Mouse (Mus musculus) adrenal gland, postnatal 10 days (tissue): ENCODE measurements around the gene Ivd. TPM values are rescaled to one million over a fixed set of nuclear protein-coding genes. Genes with fewer than 3 reads are reported as not detected.
A peak's percentile ranks its signal among the peaks of the same experiment; 100 is the strongest.

ENCODE experiments used
- DNase-seq: peaks from one replicate; pipeline ENCODE4 v3.0.0; 2021; ENCODE audit warnings: mixed read lengths
- total RNA-seq, 2 experiments: library from RNA; stranded (reverse); gene quantifications; 2 replicates each; pipeline ENCODE4 v1.2.3; 2021

Ivd gene
- total RNA-seq, 2 experiments from 2014 or later = 157 to 177 TPM

DNA sequence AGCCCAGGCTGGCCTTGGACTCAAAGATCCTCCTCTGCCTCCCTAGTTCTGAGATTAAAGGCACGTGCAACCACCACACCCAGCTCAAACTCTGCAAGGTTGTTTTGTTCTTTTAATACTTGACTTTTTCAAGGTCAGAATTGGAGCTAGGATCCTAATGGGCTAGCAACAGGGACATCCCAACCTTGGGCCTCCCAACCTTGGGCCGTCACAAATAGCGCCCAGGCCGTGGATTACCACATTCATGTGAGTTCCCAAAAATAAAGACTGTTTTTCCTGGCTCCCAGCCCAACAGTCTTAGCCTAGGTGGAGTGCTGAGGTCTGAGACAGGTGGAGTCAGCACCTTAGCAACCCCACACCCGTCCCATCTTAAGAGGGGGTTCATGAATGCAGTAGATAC, 20.2 kb downstream of the Ivd start:
- no peak for DNase-seq

DNA sequence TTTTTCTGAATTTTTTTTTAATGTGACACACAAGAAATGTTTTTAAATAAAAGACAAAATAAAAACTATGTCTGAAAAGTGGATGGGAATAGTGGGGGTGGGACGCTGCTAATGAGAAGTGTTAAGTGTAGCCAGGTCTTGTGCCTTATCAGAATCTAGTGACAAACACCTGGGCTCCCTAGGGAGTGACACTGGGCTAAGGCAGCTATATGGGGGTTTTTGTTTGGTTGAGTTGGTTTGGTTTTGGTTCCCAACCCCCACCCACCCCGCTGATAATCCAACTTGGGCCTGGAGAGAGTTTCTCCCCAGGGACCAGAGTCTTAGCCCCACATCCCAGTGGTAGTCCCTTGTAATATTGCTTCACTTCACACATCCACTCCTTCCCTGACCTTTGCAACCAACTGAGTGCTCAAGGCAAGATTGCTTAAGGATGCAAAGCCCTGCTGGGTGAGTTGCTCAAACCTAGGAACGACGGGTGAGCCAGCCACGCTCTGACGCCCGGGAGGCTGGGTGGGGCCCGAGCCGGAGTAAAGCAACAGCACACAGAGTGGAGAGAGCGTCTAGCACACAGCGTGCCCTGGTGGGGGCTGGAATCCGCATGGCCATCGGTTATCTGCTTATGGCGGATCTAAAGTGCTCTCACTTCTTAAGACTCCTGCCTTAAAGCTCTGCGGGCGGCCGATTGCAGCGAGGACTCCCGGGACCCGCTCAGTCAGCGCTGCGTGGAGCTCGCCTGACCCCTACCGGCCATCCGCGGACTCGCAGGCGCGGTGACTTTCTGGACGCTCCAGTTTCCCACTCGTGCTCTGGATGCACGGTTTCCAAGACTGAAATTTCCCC, 21.3 kb downstream of the Ivd start:
- DNase-seq = peak; percentile 94

DNA sequence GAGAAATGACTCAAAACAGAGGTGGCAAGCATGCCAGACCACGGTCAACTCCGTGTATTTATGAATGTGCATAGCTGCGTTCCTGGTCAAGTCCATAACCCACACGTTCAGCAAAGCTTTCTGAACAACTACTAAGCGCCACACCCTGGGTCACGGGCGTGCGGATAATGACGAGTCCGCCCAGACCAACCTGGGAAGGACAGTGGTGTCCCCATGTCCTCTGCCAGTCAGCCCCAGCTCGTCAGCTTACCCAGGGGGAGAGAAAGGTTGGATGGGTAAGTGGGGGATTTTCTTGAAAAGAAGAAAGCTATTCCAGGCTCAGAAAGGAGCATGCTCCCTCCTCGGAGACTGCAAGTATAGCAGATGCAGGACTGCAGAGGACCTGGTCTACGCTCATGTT, 25.7 kb downstream of the Ivd start:
- no peak for DNase-seq

DNA sequence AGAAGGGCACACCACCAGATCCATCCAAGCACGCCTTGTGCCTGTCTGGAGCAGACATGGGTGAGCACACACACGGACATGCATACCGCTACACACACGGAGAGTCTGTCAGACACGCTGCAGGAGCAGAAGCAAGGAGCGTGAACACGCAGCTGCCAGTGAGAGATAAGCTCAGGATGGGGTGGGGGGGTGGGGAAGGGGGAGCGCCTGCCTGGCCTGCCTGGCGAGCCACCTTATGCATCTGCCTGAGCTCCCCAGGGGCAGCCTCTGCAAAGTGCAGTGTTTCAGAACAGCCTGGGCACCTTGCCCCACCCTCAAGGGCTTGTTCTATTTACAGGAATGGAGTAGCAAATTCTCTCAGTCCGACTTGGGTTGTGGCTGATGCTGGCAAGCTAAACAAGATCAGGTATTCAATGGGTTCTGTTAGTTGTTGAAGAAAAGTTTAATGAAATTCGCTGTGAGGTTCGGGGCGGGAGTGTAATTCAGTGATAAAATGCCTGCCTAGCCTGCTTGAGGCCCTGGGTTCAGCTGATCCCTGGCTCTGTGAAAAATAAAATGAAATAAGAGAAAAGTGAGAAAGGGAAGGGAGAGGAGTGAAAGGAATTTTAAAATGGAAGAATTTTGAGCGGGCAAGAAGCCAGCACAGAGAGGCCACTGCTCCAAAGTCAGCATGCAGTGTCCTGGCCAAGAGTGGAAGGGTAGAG, 26.2 kb downstream of the Ivd start:
- peak; percentile 49 for DNase-seq

DNA sequence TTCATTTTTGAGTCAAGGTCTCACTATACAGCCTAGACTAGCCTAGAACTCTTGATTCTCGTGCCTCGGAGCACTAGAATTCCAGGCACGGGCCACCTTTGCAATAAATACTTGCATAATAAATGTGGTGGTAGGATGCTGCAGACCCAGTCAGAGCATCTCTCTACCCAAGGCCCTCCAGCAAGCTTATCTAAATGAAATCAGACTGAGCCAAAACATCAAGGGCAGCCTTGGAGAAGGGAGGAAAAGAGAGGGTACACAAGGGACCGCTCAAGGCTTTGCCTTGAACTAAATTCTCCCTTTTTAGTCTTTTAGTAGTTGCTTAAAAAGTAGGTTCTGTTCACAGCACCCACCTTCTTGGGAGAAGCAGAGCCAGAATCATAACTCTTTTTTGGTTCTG, 29.4 kb downstream of the Ivd start:
- DNase-seq = no peak

DNA sequence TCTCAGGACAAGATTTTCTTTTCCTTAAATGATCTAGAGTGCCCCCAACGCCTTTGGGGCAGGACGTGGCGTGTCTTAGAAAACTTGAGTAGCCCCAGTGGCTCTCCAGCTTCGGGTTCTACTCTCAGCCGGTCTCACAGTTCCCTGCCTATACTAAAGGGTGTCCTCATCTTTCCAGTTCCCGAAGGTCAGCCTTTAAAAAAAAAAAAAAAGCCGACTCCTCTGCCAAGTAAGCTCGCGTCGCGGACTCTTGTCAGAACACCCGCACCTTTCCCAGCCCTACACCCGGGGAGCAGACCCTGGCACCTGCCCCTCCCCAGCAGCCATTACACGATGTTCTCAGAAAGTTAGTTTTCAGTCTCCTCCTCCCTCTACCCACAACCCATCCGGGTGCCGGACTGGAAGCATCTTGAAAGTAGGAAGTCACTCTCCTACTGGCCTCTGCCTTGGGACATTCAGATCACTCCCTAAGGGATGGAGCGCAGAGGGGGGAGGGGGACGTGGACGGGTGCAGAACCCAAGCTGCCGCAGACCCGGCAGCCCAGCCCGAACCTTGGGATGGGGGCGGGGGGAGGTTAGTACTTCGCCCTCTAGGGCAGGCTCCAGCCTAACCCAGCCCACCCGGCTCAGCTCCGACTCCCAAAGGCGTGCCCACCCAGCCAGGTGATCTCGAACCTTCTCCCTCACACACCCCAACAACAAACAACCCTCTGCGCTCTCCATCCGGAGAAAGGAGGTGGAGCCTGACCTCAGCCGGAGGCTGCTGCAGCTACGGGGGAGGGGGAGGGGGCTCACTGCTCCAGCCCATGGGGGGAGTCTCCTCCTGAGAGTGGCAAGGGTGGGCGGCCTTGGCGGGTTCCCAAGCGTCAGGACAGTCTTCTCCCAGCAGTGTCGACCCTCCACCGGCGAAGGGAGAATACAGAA, 34.5 kb downstream of the Ivd start:
- peak; percentile 79 for DNase-seq

DNA sequence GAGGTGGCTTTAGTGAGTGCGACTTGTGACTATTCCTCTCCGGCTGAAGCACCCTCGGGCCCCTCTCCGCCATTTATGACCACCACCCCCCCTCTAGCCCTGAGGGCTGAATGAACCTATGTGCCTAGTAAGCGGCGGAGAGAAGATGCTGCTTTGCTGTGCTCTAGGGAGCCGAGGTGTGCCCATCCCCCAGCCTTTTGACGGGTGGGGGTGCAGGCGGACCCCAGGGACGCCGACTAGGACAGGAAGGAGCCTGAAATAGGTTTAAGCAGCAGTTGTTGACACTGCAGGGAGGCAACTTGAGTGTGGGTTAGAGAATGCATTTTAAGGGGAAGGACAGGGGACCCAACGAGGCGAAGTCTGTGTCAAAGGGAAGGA, 35.1 kb downstream of the Ivd start:
- peak; percentile 48 for DNase-seq

DNA sequence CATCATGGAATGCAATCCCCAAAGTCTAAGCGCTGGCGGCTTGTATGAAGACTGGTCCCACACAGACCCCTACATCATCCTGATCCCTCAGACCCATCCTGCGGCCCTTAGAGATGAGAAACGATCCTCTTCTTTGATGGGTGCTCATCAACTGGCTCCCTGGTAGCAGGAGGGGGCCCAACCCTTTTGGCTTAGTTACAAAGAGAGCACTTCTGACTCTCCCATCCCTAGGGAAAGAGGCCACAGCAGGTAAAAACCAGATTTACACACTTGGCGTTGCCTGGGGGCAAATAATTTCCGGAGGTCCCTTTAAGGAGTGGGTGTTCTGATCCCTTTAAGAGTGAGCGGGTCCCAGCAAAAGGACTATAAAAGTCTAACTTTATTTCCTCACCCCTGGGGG, 35.6 kb downstream of the Ivd start:
- no peak for DNase-seq

DNA sequence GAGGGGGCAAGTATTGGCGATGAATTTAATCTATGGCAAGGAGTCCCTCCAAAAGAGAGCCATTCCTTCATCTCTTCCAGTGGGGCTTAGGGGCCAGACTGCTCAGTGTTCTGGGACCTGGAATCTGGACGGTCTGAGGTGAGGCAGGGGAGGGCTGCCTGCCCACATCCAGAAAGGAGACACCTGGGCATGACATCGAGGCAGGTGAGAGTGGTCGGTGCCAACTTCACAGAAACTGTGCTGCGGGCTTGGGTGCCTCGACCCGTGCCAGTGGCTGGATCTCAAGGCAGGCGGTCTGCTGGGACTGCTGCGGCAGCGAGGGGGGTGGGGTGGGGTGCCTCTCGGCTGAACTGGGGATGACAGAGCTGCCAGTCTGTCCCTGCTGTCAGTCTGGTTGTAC, 36.1 kb downstream of the Ivd start:
- no peak for DNase-seq

DNA sequence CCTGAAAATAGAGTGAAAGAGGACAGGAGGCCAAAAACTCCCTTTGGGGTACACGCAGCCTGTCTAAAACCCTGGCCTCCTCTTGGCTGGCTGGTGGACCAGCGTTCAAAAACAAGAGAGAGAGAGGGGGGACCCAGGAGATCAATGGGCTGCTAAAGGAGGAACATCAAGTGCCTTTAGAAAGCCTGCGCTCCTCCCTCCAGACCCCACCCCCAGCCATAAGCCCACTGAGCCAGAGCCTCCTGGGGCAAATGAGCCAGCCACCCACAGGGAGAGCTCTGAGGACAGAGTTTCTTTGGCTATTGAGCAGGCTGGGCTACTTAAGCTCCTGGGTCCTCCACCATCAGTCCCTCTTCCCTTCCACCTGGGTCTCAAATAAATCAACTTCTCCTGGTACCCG, 37.0 kb downstream of the Ivd start:
- DNase-seq = no peak

DNA sequence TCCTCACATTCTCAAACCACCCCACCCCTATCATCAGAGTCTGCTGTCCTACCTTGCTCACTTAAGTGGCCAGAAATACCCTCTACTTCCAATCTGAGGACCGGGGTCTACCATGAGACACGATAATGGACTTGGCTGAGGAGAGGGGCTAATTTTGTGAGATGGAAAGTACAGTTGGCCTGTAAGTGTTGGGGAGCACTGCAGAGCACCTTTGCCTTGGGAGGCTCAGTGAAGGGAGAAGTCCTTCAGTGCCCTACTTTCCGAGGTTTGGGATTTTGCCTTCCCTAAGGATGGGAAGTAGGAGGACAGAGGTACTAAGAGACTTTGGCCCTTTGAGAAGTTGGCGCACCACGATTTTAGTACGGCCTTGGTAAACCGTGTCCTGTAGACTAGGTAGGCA, 37.6 kb downstream of the Ivd start:
- no peak for DNase-seq

DNA sequence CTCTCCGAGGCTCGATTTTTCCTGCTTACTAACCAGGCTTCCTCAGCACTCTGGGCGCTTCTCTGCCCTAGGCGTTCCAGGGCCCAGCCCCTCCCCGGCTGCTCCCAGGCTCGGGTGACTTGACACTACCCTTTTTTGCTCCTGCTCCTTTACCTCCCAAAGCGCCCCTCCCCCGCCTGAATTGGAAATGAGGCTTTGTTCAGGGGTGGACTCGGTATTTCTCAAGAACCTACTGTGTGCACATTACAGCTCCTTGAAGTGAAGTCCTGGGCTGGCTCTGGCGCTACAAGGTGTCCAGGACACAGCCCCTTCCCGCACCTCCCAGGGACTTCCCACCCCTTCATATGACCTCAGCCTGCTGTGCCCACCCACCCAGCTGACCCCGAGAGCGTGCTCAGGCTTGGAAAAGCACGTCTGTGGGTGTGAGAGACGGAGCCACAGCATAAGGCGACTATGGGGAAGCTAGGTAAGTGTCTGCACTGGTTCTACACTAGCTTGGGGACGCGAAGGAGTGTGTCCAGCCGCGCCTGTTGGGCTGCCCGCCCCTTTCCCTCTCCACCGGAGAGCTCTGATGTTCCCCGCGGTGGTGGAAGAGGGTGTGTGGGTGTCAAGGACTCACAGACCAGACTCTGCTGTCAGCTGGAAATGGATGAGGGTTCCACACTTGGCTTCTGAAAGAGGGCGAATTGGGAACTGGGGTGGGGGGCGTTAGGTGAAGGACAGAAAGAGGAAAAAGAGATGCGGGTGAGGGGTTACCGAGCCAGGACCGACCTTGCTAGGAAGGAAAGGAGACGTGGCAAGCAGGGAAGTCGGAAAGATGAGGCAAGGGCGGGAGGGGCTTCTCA, 38.4 kb downstream of the Ivd start, which contains the start of gene Bahd1:
TSS of gene Bahd1 (plus strand) at position 397 of the 845 bp plus-strand sequence.
- DNase-seq = peak; percentile 76

DNA sequence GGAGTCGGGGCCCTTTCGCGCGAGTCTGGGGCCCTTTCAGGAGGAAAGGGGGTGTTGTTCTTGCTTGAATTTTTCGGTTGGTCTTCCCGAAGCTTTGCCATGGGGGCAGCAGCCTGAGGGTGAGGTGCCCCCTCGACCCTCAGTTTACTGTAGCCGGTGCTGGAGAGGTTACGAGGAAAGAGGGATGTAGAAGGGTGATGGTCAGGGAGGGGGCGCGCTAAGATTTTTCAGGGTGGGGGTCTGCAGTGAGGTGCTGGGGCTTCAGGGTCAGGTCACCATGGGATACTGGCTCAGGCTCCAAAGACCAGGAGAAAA, 39.0 kb downstream of the Ivd start:
- DNase-seq = no peak

DNA sequence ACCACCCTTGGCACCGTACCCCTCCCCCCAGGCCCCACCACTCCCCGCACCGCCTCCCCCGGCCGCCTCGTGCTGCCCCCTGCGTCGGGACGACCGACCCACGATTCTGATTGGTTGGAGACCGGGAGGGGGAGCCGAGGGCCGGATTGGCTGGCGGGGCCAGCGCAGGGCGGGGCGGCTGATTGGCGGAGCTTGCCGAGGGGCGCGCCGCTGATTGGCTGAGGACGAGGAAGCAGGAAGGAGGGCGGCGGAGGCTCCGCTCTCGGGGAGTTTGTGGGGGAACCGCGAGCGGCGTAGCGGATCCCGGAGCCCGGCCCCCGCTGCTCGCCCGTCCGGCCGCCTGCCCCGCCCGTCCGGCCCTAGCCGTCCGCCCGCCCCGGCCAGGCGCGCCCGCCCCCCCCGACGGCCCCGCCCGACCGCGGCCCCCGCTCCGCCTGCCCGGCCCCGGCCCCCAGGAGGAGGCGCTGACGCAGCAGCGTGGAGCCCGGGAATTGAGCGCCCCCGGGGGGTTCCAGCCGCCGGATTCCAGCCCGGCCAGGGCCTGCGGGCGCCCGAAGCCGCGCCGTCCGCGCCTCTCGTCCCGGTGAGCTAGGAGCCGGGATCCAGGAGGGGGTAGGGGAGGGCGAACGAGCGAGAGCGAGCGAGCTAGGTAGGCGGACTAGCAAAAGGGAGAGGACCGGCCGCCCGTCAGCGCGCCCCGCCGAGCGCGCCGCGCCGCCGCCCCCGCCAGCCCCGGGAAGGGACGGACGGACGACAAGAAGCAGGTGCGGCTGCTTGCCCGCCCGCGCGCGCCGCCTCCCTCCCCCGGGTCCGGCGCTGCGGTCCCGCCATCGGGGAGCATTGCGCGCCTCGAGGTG, 39.6 kb downstream of the Ivd start:
- peak; percentile 99 for DNase-seq

DNA sequence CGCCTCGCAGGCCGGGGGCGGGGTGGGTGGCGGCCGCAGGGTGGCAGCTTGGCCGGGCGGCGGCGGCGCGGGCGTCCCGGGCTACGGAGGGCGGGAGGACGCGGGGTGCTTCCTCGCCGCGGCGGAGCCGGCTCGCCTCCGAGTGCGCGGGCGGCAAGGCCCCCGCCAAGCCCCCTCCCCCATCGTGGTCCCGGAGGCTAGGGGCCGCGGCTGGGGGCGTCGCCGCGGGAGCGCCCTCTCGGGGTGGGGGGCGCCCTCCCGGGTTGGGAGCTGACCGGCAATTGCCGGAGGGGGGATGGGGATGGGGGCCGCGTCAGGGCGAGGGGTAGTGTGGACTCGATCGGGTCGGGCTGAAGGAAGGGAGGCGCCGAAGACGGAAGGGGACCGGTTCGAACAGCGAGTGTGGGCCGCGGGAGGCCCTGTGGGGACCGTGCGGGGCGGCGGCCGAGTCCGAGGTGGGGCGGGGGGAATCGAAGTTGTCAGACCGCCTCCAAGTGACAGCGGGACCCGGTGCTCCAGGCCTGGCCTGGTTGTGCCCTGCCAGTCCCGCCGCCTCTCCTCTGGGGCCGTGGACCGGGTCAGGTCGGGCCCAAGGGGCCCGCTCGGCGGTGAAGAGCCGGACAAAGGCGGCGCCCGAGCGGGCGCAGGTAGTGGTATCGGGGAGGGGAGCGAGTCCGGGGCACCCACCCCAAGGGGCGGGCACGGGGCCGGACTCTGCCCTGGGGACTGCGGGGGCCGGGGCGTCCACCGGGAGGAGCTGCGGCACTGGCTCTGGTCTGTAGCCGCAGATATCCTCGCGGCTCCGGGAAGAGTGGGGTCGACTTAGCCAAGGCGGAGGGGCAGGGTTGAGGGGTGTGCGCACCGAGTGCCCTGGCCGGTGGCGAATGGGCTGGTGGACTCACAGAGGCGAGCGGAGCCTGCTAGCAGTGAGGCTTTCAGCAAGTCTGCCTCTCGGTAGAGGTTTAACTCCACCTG, 40.6 kb downstream of the Ivd start:
- DNase-seq = peak; percentile 81

DNA sequence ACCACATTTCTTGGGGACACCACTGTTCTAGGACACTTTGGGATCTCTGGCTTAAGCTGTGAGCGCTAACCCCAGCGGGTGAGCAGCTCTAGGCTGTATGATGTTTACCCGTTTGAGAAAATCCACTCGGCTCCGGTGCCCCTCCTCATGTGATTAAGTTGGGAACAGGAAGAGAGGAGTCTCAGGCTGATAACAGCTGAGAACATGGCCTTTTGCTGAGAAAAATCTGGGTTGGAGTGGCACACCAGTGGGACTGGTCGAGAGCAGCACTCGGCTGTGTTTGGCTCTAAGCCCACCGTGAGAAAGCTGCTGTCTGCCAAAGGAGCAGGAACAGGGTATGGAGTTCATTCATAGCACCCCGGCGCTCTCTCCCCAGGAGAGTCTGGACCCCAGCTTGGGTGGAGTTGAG, 41.6 kb downstream of the Ivd start:
- peak; percentile 62 for DNase-seq

DNA sequence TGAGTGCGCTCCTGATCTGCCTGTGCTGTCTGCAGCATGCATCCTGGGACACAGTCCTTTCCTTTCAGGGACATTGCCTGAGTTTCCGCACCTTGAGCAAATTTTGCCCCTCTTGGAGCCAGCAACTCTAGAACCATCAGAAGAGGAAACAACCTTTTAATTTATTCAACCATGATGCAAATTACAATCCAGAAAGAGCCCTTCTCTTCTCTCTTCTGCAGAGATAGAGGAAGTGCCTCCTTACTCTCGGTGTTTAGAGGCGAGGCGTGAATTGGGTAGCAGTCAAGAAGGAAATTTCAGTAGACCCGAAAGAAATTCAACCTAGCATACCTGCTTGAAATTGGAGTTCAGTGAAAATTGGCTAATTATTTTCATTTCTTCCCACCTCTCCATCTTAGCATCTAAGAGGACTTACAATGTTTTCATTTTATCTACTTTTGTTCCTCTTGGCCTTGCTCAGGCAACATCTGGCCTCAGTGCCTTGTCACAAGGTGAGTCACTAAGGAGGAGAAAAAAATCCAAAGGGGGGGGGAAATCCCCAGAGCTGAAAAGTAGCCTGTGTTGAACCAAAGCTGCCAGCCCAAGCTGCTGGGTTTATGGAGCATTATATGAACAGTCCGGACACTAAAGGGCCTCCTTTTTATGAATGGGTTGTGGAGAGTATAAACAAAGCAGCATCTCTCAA, 43.8 kb downstream of the Ivd start:
- no peak for DNase-seq

DNA sequence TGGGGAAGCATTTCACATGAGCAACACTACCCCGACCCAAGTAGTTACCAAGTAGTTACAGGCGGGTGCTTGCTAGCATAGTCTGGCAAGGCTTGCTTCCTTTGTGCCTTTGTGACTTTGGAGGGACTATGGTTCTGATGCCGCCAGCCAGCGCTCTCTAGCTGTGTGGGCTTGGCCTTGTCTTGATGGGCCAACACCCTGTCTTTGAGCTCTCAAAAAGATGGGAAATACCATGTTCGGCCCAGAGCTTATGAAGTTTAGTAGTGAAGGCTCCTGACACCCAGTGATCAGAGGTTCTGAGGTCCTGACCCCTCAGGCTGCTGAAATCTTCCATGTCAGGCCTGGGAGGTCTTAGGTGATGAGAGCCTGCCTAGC, 44.4 kb downstream of the Ivd start:
- DNase-seq = no peak

DNA sequence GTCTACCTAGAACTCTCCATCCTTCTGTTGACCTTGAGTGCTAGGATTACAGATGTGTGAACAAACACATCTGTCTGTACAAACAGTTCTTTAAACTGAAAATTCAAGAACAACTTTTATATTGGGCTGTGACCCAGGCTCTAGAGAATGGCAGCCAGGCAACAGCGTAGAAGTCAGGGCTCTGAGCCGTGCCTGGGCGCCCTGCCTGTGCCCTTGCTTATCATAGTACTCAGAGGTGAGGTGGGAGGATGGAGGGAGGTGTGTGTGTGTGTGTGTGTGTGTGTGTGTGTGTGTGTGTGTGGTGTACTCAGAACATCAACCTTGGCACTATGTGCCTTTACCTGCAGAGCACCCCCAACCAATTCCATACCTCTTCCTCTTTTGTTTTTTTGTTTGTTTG, 46.0 kb downstream of the Ivd start:
- no peak for DNase-seq
